Mouse (Mus musculus) liver, postnatal 0 days (tissue): ENCODE results near the gene Gpr82. TPM values are rescaled to one million over a fixed set of nuclear protein-coding genes. Genes with fewer than 3 reads are reported as not detected.
A peak's percentile ranks its signal among the peaks of the same experiment; 100 is the strongest.

Source experiments
- ATAC-seq: fragments of 200-750 bp; cut with Nextera tagmentation; 2 replicates; pipeline ENCODE4 v1.8.0; 2017; ENCODE audit warnings: mild to moderate bottlenecking, moderate library complexity
- DNase-seq: peaks from one replicate; pipeline ENCODE4 v3.0.0-alpha.2; 2016
- H3K27ac ChIP-seq: fragments of 300-500 bp; sonication (generic); 2 replicates; pipeline ENCODE4 v1.5.1; 2014; ENCODE audit warnings: antibody characterized with exemption, moderate library complexity, mild to moderate bottlenecking, low read depth
- H3K27me3 ChIP-seq: fragments of 300-500 bp; sonication (generic); 2 replicates; pipeline ENCODE4 v1.6.1; 2014; ENCODE audit warnings: low read length, control low read depth, mixed read lengths; ENCODE audit not compliant: insufficient read depth
- H3K36me3 ChIP-seq: fragments of 300-500 bp; sonication (generic); replicated peaks from 2 replicates; pipeline ENCODE4 v1.6.1; 2014; ENCODE audit warnings: mild to moderate bottlenecking, control low read depth, low read length, moderate library complexity, mixed read lengths; ENCODE audit not compliant: insufficient read depth
- H3K4me1 ChIP-seq: fragments of 300-500 bp; sonication (generic); 2 replicates; pipeline ENCODE4 v1.6.1; 2014; ENCODE audit warnings: antibody characterized with exemption, mild to moderate bottlenecking, control low read depth; ENCODE audit not compliant: insufficient read depth
- H3K4me2 ChIP-seq: fragments of 300-500 bp; sonication (generic); 2 replicates; pipeline ENCODE4 v1.6.1; 2014; ENCODE audit warnings: low read depth, mild to moderate bottlenecking, low read length, moderate library complexity, mixed read lengths
- H3K4me3 ChIP-seq: fragments of 300-500 bp; sonication (generic); 2 replicates; pipeline ENCODE4 v1.5.1; 2014; ENCODE audit warnings: low read depth, low read length
- H3K9ac ChIP-seq: fragments of 300-500 bp; sonication (generic); replicated peaks from 2 replicates; pipeline ENCODE4 v1.6.1; 2014; ENCODE audit warnings: mild to moderate bottlenecking, moderate library complexity
- H3K9me3 ChIP-seq: fragments of 300-500 bp; sonication (generic); 2 replicates; pipeline ENCODE4 v1.6.1; 2016; ENCODE audit warnings: mild to moderate bottlenecking, control low read depth, low read length, mixed read lengths
- CTCF ChIP-seq: sonication (generic); IDR thresholded peaks from 2 replicates; pipeline ENCODE4 v1.5.1; 2016; ENCODE audit warnings: antibody characterized with exemption, low read depth
- EP300 ChIP-seq: IDR thresholded peaks from 2 replicates; pipeline ENCODE4 v1.6.1; 2016; ENCODE audit warnings: antibody characterized with exemption, low read depth, mild to moderate bottlenecking
- WGBS: fragments of 180-500 bp; shearing (Covaris S2); extraction: QIAGEN DNeasy Blood & Tissue Kit; methylation state at CpG from one replicate; pipeline ENCODE4 v1.1.7; 2014; ENCODE audit not compliant: insufficient replicate concordance; 5-methylcytosine and 5-hydroxymethylcytosine counted together
- polyA plus RNA-seq: library from polyadenylated mRNA; unstranded; fragments of >200 nt; fragmentation: Nextera tagmentation; extraction: Ambion mirVana; gene quantifications from 2 replicates; pipeline ENCODE4 v1.2.1, GENCODE M21; 2015

Gene Gpr82
- polyA plus RNA-seq, 1 experiment from 2014 or later = not detected

DNA sequence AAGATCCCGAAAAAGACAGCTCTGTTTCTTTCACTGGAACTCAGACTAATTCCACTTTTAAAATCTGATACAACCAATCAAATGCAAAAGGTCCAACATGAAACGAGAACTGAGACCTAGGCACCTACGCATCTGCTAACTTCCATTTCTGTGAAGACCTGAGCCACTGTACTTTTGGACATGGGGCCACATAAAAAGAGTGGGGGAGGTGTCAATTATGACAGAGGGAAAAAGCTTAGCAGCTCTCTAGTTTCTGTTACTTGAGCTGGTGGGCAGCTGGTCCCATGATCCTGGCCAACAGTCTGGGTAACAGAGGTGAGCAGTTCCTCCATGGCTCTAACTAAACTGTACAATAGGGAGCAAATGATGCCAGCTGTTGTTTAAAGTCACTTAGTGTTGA, 11.8 kb downstream of the Gpr82 start:
- DNase-seq (no peak), ATAC-seq (no peak)
- TF ChIP-seq CTCF (no peak), EP300 (no peak)
- 70% methylated on average over 3 of the region's 3 CpGs for whole genome bisulfite sequencing
- H3K4me3 ChIP-seq = no peak overlapping the region
- no peaks in the 10 kb centered on the region for H3K4me1 ChIP-seq
- no peaks in the 10 kb centered on the region for H3K27me3 ChIP-seq
- H3K4me2 ChIP-seq = no peak overlapping the region
- no peaks in the 10 kb centered on the region for H3K9me3 ChIP-seq
- no peak overlapping the region for H3K27ac ChIP-seq
- H3K9ac ChIP-seq = no peak overlapping the region
- no peaks in the 10 kb centered on the region for H3K36me3 ChIP-seq

DNA sequence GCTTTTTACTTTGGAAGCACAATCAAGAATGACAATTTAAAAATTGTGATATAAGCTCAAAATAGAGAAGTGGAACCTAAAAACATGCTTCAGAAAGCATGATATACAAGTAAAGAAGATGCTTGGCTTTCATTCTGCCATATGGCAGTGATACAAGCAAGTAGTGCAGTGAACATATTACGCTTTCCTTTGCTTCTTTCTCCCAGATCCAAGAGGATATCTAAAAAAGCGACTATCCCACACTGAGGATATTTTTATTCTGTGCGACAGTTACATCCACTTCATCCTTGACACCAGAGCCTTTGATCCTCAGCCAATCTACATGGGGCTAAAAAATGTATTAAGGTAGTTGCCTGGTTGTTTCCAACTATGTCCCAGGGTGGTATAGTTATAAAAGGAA, 20.6 kb downstream of the Gpr82 start:
- Histone ChIP-seq H3K4me3 (no peak overlapping the region), H3K4me1 (no peaks in the 10 kb centered on the region), H3K27me3 (no peaks in the 10 kb centered on the region), H3K9ac (no peak overlapping the region), H3K9me3 (no peaks in the 10 kb centered on the region), H3K27ac (no peak overlapping the region), H3K4me2 (no peak overlapping the region), H3K36me3 (no peaks in the 10 kb centered on the region)
- 74% methylated on average over 3 of the region's 3 CpGs for WGBS
- ATAC-seq = no peak
- no peak for TF ChIP-seq EP300
- no peak for TF ChIP-seq CTCF
- DNase-seq = no peak

DNA sequence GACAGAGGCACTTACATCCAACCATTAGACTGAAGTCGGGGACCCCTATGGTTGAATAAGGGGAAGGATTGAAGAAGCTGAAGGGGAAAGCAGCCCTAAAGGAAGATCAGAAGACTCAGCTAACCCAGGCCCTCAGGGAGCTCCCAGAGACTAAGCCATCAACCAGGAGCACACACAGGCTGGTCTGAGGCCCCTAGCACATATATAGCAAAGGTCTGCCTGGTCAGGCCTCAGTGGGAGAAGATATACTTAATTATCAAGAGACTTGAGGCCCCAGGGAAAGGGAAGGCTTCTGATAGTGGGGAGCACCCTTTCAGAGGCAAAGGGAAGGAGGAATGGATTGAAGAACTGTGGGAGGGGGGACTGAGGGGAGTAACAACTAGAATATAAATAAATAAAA, 25.4 kb downstream of the Gpr82 start:
- Histone ChIP-seq H3K4me2 (no peak overlapping the region), H3K4me1 (no peaks in the 10 kb centered on the region), H3K36me3 (no peaks in the 10 kb centered on the region), H3K27ac (no peak overlapping the region), H3K9ac (no peak overlapping the region), H3K27me3 (no peaks in the 10 kb centered on the region), H3K4me3 (no peak overlapping the region), H3K9me3 (no peaks in the 10 kb centered on the region)
- TF ChIP-seq EP300 (no peak), CTCF (no peak)
- WGBS = 76% methylated on average over 1 of the region's 1 CpGs
- no peak for ATAC-seq
- no peak for DNase-seq

DNA sequence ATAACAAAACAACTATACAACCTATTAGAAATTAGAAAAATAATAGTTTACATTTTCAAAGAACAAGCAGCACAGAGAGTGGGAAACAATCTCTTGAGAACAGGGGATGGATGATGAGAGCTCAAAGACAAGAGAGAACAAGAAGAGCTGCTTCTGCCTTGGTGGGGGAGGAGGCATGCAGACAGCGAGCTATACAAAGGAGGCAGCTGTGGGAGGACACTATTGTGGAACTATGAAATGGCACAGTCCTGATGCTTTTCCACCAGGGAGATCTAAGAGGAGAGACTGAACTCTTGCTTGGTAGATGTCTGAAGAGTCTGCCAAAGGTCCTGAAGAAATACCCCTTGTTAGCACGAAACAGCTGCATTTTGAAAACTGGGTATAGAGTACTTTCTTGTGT, 27.2 kb downstream of the Gpr82 start:
- H3K9ac ChIP-seq = no peak overlapping the region
- H3K9me3 ChIP-seq = no peaks in the 10 kb centered on the region
- no peak overlapping the region for H3K4me3 ChIP-seq
- H3K27ac ChIP-seq = no peak overlapping the region
- ATAC-seq = no peak
- H3K4me1 ChIP-seq = no peaks in the 10 kb centered on the region
- H3K36me3 ChIP-seq = no peaks in the 10 kb centered on the region
- no peaks in the 10 kb centered on the region for H3K27me3 ChIP-seq
- H3K4me2 ChIP-seq = no peak overlapping the region
- TF ChIP-seq EP300 = no peak
- TF ChIP-seq CTCF = no peak
- no peak for DNase-seq
- 73% methylated on average over 2 of the region's 2 CpGs for WGBS

DNA sequence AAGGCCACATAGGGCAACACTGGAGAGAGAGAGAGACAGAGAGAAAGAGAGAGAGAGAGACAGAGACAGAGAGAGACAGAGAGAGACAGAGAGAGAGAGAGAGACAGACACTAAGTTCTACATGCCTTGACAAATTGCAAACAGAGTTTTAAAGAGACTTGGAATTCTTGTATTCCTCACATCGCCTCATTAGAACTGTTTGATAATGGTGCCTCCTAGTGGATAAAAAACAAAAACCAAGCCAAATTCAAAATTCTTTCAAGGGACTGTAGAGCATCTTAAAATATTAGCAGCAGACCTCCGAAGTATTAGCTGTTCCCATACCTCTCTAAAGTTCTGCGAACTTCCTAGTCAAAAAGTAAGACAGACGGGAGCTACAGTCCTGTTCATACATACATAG, 30.7 kb downstream of the Gpr82 start:
- Histone ChIP-seq H3K4me1 (no peaks in the 10 kb centered on the region), H3K4me2 (no peak overlapping the region), H3K9ac (no peak overlapping the region), H3K4me3 (no peak overlapping the region), H3K36me3 (no peaks in the 10 kb centered on the region), H3K9me3 (no peaks in the 10 kb centered on the region), H3K27me3 (no peaks in the 10 kb centered on the region), H3K27ac (no peak overlapping the region)
- TF ChIP-seq EP300 (no peak), CTCF (peak; percentile 33)
- 73% methylated on average over 4 of the region's 4 CpGs for WGBS
- no peak for ATAC-seq
- DNase-seq = no peak

DNA sequence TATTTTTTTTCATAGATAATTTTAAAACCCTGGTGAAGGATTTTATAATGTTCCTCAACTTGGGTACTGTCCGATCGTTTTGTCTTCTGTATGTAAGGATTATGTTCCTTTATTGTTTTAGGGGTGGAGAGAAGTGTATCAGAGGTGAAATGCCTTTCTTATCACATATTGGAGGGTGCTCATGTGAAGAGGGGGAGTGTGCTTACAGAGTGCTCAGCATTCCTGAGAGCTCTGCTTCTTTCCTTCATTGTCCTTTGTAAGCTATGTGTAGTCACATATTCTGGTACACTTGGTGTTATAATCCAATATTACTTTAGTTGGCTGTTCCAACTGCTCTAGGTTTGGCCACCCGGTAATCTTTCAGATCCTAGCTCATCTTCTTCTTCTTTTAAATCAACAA, 39.5 kb downstream of the Gpr82 start:
- Histone ChIP-seq H3K4me2 (no peak overlapping the region), H3K4me1 (no peaks in the 10 kb centered on the region), H3K9ac (no peak overlapping the region), H3K4me3 (no peak overlapping the region), H3K27me3 (no peaks in the 10 kb centered on the region), H3K36me3 (no peaks in the 10 kb centered on the region), H3K9me3 (no peaks in the 10 kb centered on the region), H3K27ac (no peak overlapping the region)
- ATAC-seq = no peak
- 65% methylated on average over 3 of the region's 3 CpGs for WGBS
- TF ChIP-seq CTCF (no peak), EP300 (no peak)
- no peak for DNase-seq

DNA sequence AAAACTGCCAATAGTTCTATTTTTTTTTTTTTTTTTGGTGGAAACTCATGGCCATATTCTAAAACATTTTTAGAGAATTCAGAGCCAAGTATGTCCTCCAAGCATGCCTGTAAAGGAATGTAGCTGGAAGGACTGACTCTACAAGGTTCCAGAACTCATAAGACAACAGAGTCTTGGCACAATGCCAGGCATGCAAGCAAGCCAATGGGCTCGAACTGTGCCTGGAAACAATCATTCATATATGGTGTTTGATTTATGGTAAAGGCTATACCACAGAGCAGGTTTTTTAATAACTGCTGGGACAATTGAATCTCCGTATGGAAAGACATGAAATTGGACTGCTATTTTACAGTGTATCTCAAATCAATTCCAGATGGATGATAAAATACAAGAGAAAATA, 43.9 kb downstream of the Gpr82 start:
- Histone ChIP-seq H3K27me3 (no peaks in the 10 kb centered on the region), H3K27ac (no peak overlapping the region), H3K36me3 (no peaks in the 10 kb centered on the region), H3K9me3 (no peaks in the 10 kb centered on the region), H3K9ac (no peak overlapping the region), H3K4me3 (no peak overlapping the region), H3K4me2 (no peak overlapping the region), H3K4me1 (no peaks in the 10 kb centered on the region)
- TF ChIP-seq CTCF (no peak), EP300 (no peak)
- 46% methylated on average over 2 of the region's 2 CpGs for WGBS
- DNase-seq (no peak), ATAC-seq (no peak)
